21 mouse cellular contexts compared by ENCODE assay signal in genomic region chr9:32573638-32574037, GRCm38 (mm10). TPM values are rescaled to one million over a fixed set of nuclear protein-coding genes. Genes with fewer than 3 reads are reported as not detected.
DNase-seq lines count a peak whose midpoint lies in the region; ATAC-seq and TF ChIP-seq lines count a peak whose summit lies in the region.
"Had no signal": no experiment of that assay in that cellular context is flagged by ENCODE, and none has a peak within 500 bp of the region (broad histone marks: within the 10 kb centered on the region; RNA-seq: fewer than 3 reads in every experiment).

No protein-coding gene starts in this region.

- H3K27ac ChIP-seq in forebrain, embryonic 11.5 days (ENCODE audit: low read depth, low read length), result no peak overlapping the region
- no peak overlapping the region for H3K27ac ChIP-seq in forebrain, embryonic 14.5 days (ENCODE audit: low read depth, low read length)
- no peak overlapping the region for H3K27ac ChIP-seq in MEL (ENCODE audit: control insufficient read depth, low read depth, low read length)

- peak; percentile 46 for DNase-seq in forebrain, embryonic 11.5 days (ENCODE audit: low spot score)
- DNase-seq in forebrain, embryonic 14.5 days (ENCODE audit: low spot score), result no peak
- DNase-seq in MEL (ENCODE audit: low read depth, low spot score), result peak; percentile 55
- no peak for DNase-seq in heart, adult 11 months
- DNase-seq: adrenal gland, adult 2 months; adrenal gland, adult 8-10 months; adrenal gland, postnatal 10 days; adrenal gland, postnatal 14 days; adrenal gland, postnatal 25 days; adrenal gland, postnatal 36 days; B cell, adult 2 months; cerebellum, adult 11 months; cerebellum, adult 11-12 months; cerebellum, adult 18-20 months; cerebellum, adult 2 months had no signal

- H3K9ac ChIP-seq in forebrain, embryonic 11.5 days (ENCODE audit: low read length), result no peak overlapping the region
- H3K9ac ChIP-seq in forebrain, embryonic 14.5 days (ENCODE audit: low read length), result no peak overlapping the region
- no peak overlapping the region for H3K9ac ChIP-seq in MEL (ENCODE audit: control insufficient read depth, low read depth, low read length, poor library complexity, severe bottlenecking)

- TF ChIP-seq EP300 in MEL (IDR thresholded peaks at IDR 0.05; ENCODE audit: low read depth in 1 of 2, low read length in 2 of 2), result no peak

- WGBS in forebrain, embryonic 11.5 days, result 70% methylated on average over 4 of the region's 4 CpGs
- 64% methylated on average over 4 of the region's 4 CpGs for WGBS in forebrain, embryonic 14.5 days

- no peak for TF ChIP-seq POLR2A in MEL (IDR thresholded peaks at IDR 0.05; ENCODE audit: control insufficient read depth in 1 of 2, insufficient read depth in 1 of 2, low read depth in 1 of 2, low read length in 2 of 2, poor library complexity in 1 of 2)

- H3K27me3 ChIP-seq in forebrain, embryonic 11.5 days (ENCODE audit: control insufficient read depth, insufficient read depth, low read length), result no peaks in the 10 kb centered on the region
- H3K27me3 ChIP-seq in forebrain, embryonic 14.5 days (replicated peaks; ENCODE audit: control insufficient read depth, insufficient read depth, low read length), result no peaks in the 10 kb centered on the region
- H3K27me3 ChIP-seq in MEL (ENCODE audit: control insufficient read depth in 1 of 2, insufficient read depth in 2 of 2, low read length in 2 of 2), result no peaks in the 10 kb centered on the region; a peak in 1 of 4 replicates
- H3K27me3 ChIP-seq: CH12.LX had no signal

- no peak for TF ChIP-seq RAD21 in MEL (IDR thresholded peaks at IDR 0.05; ENCODE audit: low read depth, low read length)

- no peak for ATAC-seq in forebrain, embryonic 11.5 days (replicated peaks; ENCODE audit: low FRiP score)
- ATAC-seq in forebrain, embryonic 14.5 days, result no peak
- ATAC-seq: activated CD4-positive, CD25-positive, alpha-beta regulatory T cell, adult 4 months; CD4-positive, CD25-positive, alpha-beta regulatory T cell, adult 4 months; Patski had no signal

- no peaks in the 10 kb centered on the region for H3K9me3 ChIP-seq in forebrain, embryonic 11.5 days (ENCODE audit: control insufficient read depth, low read length)
- H3K9me3 ChIP-seq in forebrain, embryonic 14.5 days (replicated peaks; ENCODE audit: control insufficient read depth, low read length), result no peaks in the 10 kb centered on the region
- H3K9me3 ChIP-seq in MEL (replicated peaks; ENCODE audit: insufficient read depth, low read length), result no peaks in the 10 kb centered on the region

- no peak overlapping the region for H3K4me3 ChIP-seq in forebrain, embryonic 11.5 days (ENCODE audit: low read depth, low read length)
- H3K4me3 ChIP-seq in forebrain, embryonic 14.5 days (ENCODE audit: low read depth, low read length), result no peak overlapping the region
- no peak overlapping the region for H3K4me3 ChIP-seq in MEL (ENCODE audit: control insufficient read depth in 1 of 2, insufficient read depth in 1 of 2, low read depth in 2 of 2, low read length in 2 of 2)

- no peak for TF ChIP-seq CTCF in MEL (IDR thresholded peaks at IDR 0.05 in 2 of 3, conservative IDR thresholded peaks at IDR 0.05 in 1 of 3; ENCODE audit: control insufficient read depth in 1 of 3, insufficient read depth in 1 of 3, low read depth in 2 of 3, low read length in 3 of 3, poor library complexity in 1 of 3, severe bottlenecking in 1 of 3)

- H3K79me2 ChIP-seq in MEL (ENCODE audit: control insufficient read depth, insufficient read depth, low read length, poor library complexity), result no peaks in the 10 kb centered on the region

- H3K36me3 ChIP-seq in forebrain, embryonic 11.5 days (ENCODE audit: control insufficient read depth, insufficient read depth, low read length), result no peaks in the 10 kb centered on the region
- H3K36me3 ChIP-seq in forebrain, embryonic 14.5 days (ENCODE audit: control insufficient read depth, insufficient read depth, low read length), result no peaks in the 10 kb centered on the region
- peaks cover 0 to 10% of the 10 kb centered on the region in 2 experiments; a peak in 2 of 4 replicates for H3K36me3 ChIP-seq in MEL (ENCODE audit: control insufficient read depth in 1 of 2, insufficient read depth in 2 of 2, low read length in 2 of 2)
- H3K36me3 ChIP-seq: G1E had no signal

- H3K4me1 ChIP-seq in forebrain, embryonic 11.5 days (replicated peaks; ENCODE audit: control insufficient read depth, insufficient read depth, low read length), result no peaks in the 10 kb centered on the region
- H3K4me1 ChIP-seq in forebrain, embryonic 14.5 days (ENCODE audit: control insufficient read depth, insufficient read depth, low read length), result no peaks in the 10 kb centered on the region
- peaks cover 2 to 19% of the 10 kb centered on the region in 2 experiments; a peak in 3 of 4 replicates for H3K4me1 ChIP-seq in MEL (ENCODE audit: control insufficient read depth in 1 of 2, insufficient read depth in 2 of 2, low read length in 2 of 2)

- H3K4me2 ChIP-seq in forebrain, embryonic 11.5 days (ENCODE audit: low read depth, low read length, severe bottlenecking), result no peak overlapping the region
- no peak overlapping the region for H3K4me2 ChIP-seq in forebrain, embryonic 14.5 days (ENCODE audit: low read length)

TF ChIP-seq in MEL, 35 proteins besides CTCF, POLR2A, EP300 and RAD21:
- TF ChIP-seq MAX (IDR thresholded peaks at IDR 0.05; ENCODE audit: low read length), result peak; percentile 59; the same call in 1 of the 2 replicates
- TF ChIP-seq USF2 (IDR thresholded peaks at IDR 0.05; ENCODE audit: borderline replicate concordance in 1 of 2, insufficient read depth in 1 of 2, low read depth in 1 of 2, low read length in 2 of 2), result 0 out of 4 replicates have a peak, but pooled peaks of 1 of the 2 experiments have one; percentile 19
- no peak for TF ChIP-seq KAT2A (conservative IDR thresholded peaks at IDR 0.05; ENCODE audit: low read depth, low read length)
- no peak for TF ChIP-seq POLR2AphosphoS2 (IDR thresholded peaks at IDR 0.05; ENCODE audit: low read length)
- TF ChIP-seq USF1 (IDR thresholded peaks at IDR 0.05; ENCODE audit: low read depth, low read length), result peak; percentile 78
- no peak for TF ChIP-seq TAL1 (IDR thresholded peaks at IDR 0.05; ENCODE audit: low read length)
- TF ChIP-seq UBTF (IDR thresholded peaks at IDR 0.05; ENCODE audit: borderline replicate concordance, insufficient read depth, low read depth, low read length), result no peak
- TF ChIP-seq GABPA (IDR thresholded peaks at IDR 0.05; ENCODE audit: low read depth, low read length), result no peak
- no peak for TF ChIP-seq NELFE (IDR thresholded peaks at IDR 0.05; ENCODE audit: low read depth, low read length)
- TF ChIP-seq MEF2A (IDR thresholded peaks at IDR 0.05; ENCODE audit: extremely low read depth, insufficient replicate concordance, low read depth, low read length, poor library complexity, severe bottlenecking), result no peak

RNA-seq across cellular contexts. Expression of gene Fli1, which starts 31.0 kb away (rescaled TPM):
- polyA plus RNA-seq in forebrain, embryonic 11.5 days (2014; fragmentation: Nextera tagmentation; extraction: Ambion mirVana), result 14.3 and 14.7 TPM in 2 replicates
- 5.5 and 6.2 TPM in 2 replicates for polyA plus RNA-seq in forebrain, embryonic 14.5 days (2014; fragmentation: Nextera tagmentation; extraction: Ambion mirVana)
- 22.1 and 24.3 TPM in 2 replicates for total RNA-seq in MEL (2012; rRNA removed)
- 100 to 1,000 TPM in 1 of 2 experiments, 10 to 100 TPM in 1; 13.8 to 171 TPM for polyA plus RNA-seq in MEL (2012; ENCODE audit: insufficient read depth in 1 of 2, insufficient read length in 2 of 2, low read depth in 1 of 2, low replicate concordance in 2 of 2, missing spikeins in 1 of 2)
- polyA plus RNA-seq: C2C12 had no signal

Comparison
In these comparisons a context has a peak if more than half of its experiments do, and no peak if none do; other contexts are left out.
1. DNase-seq: peak in forebrain, embryonic 11.5 days (single experiment) and MEL (single experiment); none in forebrain, embryonic 14.5 days (single experiment) and heart, adult 11 months (single experiment).